Mouse (Mus musculus): Measurements from ENCODE around the gene Gm17428.

DNA sequence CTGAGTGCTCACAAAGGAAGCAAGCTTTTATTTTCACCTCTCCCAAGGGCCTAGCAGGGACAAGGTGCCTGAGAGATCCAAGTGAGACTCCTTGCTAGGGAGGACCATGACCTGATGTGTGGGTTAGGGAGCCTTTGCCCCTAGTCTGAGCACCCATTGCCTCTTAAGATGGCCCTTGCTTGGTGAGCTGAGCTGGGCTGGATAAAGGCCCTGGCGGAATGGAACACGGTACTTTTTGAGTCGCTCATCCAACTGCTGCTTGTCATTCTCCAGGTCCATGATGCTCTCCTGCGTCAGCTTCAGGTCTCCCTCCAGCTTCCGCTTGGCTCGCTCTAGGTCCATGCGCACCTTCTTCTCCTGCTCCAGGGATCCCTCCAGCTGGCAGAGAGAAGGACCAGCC, 5.2 kb downstream of the Gm17428 start:
- TF ChIP-seq POLR2A (IDR thresholded peaks at IDR 0.05; ENCODE audit: control insufficient read depth, low read depth, low read length), result no peak
- TF ChIP-seq CTCF (IDR thresholded peaks at IDR 0.05; ENCODE audit: control insufficient read depth, insufficient read depth, insufficient replicate concordance, low read depth, low read length), result no peak

All from testis, adult 2 months (tissue).